Mouse (Mus musculus) liver, embryonic 14 days (tissue): Measurements from ENCODE around the gene Tmem167. TPM values are rescaled to one million over a fixed set of nuclear protein-coding genes. Genes with fewer than 3 reads are reported as not detected.

Experiments
- polyA plus RNA-seq: library from polyadenylated mRNA; depleted of rRNA; stranded (reverse); fragments of >200 nt; gene quantifications from 2 replicates; pipeline ENCODE4 v1.2.3, GENCODE M21; 2012; rRNA removed

The Tmem167 gene
- polyA plus RNA-seq = 6.0 and 6.8 TPM in 2 replicates

GRCm38 (mm10) chr13:90088962-90089824 is at the start of gene Tmem167, which contains the start of gene Xrcc4:
Tmem167 (plus strand) TSS chr13:90089123.
Xrcc4 (minus strand) TSS chr13:90089608.

Other genes starting within 250 kb of the Tmem167 start
- 2.7 and 3.0 TPM in 2 replicates for gene Xrcc4, start 485 bp downstream of the Tmem167 start, polyA plus RNA-seq